Mouse (Mus musculus): Measurements from ENCODE around the gene N4bp1.
A peak's percentile ranks its signal among the peaks of the same experiment; 100 is the strongest.

The N4bp1 gene

DNA sequence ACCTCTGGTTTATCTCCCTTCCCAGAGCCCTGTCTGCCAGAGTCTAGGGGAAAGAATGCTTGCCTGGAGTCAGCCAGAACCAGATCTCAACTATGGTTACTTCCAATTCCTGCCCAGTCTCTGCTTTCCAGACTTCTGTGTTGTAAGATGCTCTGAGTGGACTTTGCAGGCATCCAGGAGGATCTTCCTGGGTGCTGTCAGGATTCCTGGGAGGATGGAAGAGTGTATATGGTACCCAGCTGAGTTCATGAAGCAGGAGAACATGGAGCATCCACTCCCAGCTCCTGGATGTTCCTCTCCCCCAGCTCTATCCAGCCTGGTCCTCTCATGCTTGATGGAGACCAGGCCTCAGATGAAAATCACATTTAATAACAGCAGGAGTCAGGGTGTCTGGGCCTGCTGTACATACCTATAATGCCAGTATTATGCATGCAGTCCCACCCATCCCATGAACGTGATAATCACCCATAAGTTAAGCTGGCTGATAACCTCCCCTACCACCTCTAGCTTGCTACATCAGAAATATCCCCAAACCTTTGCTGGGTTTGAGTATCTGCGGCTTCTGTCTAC is 64.8 kb downstream of the N4bp1 start:
- no peak for DNase-seq

DNA sequence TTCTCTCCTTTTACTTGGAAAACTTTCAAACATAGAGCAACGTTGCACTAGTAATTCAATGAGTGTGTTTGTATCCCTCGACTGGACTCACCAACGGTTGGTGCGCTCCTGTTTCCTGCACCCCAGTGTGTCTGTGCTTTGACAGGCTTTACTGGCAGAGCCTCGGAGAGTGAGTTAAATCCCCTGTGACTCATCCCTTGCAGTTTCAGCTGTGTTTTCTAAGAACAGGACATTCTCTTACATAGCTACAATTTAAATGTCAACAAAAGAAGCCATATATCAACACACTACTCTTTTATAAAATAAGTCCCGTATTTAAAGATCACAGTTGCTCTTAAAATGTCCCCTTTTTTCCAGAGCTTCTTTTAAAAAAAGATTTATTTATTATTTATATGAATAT is 65.6 kb downstream of the N4bp1 start:
- DNase-seq: no peak

DNA sequence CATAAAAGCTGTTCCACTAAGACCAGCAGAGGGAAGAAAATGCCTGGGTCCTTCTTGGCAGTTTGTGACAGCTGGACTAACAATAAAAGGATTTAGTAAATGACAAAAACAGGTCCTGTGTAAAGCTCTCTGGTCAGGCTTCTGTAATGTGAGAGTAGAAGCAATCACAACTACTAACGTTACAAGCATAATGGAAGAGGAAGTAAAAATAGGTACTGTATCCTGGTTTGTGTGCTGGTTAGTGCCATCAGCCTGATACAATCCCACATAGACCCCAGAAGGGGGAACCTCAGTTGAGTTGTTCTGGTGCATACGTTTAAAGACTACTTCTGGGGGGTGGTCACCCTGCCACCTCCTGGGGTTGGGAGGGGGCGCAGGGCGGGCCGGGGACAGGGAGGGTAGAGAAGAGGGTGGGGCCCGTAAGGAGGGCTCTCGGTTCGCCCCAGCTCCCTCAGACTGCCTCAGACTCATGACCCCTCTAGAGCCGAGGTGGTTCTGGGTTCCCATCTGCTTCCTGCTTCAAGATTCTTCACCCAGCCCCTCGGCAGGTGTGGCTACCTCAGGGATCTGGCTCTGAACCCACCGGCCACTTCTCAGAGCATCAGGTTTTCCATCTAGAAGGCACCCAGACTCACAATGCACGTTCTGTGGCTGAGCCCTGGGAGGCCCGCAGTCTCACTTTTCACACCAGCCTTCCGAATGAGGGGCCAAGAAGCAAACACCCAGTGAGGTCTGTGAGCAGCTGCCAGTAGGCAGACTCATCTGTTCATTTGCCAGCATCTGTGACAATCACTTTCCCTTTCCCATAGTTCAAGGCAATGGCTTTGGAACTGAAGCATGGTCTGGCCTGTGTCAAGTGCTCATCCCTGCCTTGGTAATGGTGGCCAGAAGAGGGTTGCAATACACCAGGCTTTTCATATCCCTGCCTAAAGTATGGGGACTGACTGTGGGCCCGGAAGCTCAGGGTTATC is 75.8 kb downstream of the N4bp1 start:
- DNase-seq: no peak

DNA sequence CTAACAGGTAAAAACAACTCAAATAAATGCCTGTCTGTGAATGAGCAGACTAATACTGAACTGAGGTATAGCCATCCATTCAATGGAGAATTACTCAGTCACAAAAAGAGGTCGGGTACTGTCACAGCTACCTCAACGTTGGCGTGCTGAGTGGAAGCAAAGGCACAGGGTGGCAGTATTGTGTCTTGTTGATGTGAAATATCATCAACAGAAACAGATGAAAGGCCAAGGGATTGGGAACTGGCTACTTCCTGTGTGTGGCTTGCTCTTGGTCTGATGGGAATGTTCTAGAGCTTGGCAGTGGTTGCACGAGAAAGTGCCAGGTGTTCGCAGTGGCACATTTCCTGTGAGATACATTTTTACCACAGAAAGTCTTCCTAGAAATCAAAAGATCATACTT is 76.8 kb downstream of the N4bp1 start:
- peak; percentile 17 for DNase-seq

DNA sequence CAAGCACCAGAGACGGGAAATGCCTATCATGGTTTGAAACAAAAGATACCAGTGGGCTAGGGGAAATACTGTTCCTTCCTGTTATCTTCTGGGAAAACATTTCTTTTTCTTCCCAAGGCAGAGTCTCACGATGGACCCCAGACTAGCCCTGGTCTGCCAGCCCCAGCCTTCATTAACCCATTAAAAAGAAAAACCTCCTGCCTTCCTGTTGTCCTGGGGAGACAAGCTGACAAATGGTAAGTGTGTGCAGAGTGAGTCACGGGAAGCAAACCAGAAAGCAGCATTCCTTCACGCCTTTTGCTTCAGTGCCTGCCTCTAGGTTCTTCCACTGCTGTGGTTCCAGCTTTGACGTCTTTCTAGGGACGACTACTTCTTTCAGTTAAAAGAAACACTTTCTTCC is 83.1 kb downstream of the N4bp1 start:
- DNase-seq: no peak

DNA sequence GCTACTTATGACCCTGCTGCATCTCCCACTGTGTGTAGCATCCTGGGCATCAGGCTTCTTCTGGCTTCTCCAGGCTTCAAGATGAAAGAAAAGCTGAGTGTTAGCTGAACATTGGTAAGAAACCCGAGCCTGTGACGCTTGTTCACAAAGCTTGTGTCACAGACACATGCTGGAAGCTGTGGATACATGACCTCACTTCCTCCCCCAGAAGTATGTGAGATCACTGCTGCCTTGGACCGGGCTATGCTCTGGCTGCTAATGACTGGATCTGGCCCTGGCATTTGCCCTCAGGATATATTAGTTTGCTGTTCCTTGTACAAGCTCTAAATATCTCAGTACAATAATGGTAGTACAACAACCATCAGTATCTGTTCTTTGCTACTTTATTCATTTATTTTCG is 84.1 kb downstream of the N4bp1 start:
- DNase-seq: no peak

DNA sequence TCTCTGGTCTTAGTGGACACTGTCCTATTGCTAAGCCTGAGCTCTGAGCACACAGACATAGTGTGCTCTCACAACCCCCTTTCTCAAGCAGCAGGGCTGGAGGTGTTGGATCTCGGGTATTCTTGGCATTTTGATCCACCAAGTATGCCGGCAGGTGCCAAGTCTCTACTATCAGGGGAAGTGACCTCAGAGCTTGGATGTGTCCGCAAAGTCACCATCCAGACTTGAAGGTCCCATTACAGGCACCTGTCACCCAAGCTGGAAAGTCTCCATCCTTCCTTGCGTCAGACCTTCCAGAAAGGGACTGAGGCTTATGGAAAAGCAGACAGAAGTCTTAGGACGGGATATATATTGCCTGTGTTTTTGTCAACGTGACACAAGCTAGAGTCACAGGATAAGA is 86.9 kb downstream of the N4bp1 start:
- DNase-seq: no peak

DNA sequence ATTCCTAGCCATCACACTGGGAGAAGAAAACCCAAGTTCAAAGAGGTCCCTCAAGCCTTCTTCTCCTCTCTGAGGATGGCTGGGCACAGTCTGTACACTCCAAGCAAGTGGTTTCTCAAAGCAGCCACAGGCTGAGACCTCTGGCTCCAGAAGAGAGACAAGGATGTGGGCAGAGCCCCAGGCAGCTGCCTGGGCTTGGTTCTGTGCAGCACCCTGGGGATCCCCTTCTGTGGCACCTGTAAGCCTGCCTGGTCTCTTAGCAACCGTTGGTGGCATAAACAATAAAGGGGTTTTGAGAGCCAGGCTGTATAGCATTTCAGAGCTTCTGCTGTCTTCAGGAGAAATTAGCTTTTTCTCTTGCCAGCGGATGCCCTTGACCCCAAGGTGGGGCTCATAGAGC is 87.4 kb downstream of the N4bp1 start:
- DNase-seq: peak; percentile 44

DNA sequence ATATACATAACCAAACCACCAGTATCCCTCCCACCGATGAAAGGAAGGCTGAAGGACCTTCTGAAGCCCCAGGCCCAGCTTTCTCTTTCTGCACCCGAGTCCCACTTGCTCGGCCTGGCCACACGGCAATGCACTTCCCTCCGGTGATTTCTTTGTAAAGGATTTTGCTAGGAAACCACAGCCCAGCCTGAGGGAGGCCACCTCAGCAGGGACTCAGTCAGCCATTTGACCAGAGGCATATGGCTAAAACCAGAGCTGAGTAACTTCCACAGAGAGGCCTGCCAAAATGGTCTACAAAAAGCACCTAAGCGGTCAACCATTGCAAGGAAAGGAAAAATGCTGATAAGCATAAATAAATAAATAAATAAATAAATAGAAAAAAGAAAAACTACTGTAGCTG is 90.3 kb downstream of the N4bp1 start:
- no peak for DNase-seq

DNA sequence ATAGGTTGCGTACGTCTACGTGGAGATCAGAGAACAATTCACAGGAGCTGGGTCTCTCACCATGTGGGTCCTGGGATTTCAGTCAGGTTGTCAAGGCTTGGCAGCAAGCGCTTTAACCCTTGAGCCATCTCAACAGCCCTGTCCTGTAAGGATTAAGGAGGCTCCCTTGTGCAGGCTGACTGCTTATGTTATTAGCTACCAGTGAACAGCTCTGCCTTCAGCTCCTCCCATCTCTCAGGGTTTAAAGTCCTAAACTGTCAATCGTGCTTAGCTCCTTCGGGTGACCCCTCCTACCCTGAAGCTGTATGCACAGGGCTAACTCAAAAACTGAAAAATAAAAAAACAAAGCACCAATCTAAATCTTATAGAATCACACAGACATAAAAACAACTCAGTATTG is 93.5 kb downstream of the N4bp1 start:
- no peak for DNase-seq

DNA sequence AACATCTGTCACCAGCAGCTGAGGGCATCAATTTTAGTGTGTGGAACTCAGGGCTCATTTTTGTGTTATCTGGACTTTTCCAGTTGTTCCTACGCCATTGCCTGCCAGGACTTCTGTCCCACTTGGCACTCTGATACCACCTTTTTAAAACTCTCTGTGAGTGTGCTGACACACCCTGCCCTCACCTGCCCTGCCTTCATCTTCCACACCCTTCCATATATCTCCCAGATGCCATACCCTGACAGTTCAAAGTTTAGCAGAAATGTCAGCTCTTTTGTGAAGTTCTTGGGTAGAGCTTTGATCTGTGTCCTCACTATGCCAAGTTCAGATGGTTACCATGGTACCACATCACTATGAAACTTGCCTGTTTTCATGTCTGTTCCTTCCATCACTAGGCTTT is 95.5 kb downstream of the N4bp1 start:
- no peak for DNase-seq

DNA sequence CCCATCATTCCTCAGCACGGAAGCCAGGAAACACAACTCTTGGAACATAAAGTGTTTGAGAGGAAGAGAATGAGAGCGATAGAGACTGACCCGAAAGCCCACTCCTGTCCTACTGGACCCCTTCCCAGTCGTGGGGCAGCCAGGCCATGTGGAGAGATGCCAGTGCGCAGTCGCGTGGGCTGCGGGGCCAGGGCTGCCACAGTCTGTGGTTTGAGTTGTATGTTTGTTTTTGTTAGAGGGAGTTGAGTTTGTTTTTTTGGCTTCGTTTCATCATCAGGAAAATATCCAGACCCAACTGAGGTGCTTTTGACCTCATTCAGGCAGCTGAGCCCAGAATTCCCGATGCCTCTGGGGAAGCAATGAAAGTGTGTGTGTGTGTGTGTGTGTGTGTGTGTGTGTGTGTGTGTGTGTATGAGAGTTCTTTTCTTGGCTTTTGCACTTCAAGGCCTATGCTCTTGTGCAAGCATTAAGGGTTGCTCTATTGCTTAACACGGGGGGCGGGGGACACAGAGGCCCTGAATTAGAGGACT is 97.1 kb downstream of the N4bp1 start:
- no peak for DNase-seq

DNA sequence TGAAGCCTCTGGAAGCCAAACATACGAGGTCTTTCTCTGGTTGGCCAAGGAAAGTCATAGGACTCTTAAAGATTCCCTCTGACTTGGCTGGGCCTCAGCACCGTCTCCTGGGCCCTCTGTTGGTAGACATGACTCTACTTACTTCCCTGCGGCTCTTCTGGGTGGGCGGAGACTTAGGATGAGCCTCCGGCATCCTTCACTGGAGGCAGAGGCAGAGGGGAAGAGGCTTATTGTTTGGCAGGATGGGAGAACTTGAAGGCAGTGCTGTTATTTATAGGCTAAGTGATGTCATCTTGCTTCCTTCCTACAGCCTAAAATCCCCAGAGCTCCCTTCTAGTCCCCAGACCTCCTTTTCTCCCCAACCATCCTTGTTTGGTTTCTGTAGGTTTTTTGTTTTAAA is 98.6 kb downstream of the N4bp1 start:
- DNase-seq: no peak

DNA sequence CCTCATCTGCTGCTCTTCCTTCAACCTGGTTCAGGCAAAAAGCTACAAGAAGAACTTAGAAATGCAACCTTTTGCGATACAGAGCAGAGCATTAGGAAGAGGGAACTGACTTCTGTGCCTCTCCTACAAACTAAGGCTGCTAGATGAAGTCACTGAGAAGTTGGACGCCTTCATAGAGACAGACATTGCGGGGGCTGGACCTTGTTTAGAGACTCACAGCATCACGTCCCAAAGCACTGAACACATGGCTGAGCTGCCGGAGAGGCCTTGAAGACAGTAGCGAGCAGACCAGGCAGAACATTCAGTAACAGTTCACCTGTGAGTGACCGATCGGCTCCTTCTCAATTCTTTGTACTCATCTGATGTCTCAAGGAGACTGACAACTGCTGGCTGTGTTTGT is 104.0 kb downstream of the N4bp1 start:
- DNase-seq: no peak

DNA sequence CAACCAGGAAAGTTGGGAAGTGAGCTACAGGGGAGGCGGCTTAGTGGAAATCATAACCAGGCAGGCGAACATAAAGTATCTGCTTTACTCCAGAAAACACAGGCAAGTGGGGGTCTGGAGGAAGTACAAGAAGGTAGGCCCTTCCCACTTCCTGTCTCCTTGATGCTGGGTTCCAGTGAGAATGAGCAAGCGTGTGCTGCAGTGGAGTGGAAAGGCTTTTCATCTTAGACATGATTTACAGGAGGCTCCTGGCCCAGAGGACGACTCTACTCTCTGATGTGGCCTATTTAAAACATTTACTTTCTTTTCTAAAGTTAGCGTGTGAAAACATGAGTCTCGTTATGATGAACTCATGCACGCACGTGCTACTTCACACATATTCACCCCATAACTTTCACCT is 105.9 kb downstream of the N4bp1 start:
- peak; percentile 15 for DNase-seq

DNA sequence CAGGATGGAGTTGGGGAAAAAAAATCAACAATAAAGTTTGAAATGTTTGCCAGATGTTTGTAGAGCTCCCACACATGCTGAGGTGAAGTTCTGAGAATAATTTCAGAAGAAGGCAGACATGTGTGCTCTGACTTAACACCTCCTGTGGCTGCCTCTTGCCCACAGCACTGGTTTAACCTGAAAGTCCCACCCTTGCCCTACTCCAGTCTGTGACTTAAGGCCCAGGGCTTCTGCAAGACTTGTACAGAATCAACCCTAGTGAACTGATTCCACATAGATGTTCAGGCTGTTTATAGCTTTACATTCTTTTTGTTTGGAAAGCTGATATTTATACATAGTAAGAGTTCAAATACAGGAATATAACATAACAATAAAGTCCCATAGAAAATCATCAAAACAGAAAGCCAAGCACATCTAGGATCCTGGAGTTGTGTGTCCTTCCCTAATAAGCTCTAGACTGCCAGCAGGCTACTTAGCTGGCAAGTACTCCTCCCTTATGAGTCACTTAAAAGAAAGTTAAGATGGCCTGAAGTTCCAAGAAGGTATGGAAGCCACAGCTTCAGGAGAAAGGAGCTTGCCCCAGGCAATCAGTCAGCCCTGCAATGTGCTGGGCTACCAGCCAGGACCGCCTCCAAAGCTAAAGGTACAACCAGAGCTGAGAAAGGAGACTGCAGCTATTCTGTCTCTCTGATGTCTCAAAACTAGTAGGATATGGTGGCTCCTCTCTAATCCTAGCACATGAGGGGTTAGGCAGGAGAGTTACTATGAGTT is 114.9 kb downstream of the N4bp1 start:
- DNase-seq: no peak

DNA sequence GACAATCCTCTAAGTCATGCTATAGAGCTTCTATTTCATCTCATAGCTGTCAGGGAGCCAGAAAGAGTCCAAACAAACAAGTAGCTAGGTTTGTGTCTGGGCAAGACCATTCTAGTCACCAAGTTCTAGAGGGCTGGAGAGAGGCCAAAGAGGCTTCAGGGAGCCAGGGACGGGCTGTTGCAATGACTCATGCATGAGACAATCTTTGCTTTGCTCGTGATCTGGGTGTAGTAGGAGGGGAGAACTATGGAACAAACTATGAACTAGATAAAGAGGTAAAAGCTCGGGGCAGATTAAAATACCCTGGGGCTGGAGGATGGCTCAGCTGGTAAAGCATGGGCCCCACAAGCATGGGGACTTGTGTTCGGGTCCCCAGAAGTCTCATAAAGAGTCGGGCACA is 116.6 kb downstream of the N4bp1 start:
- no peak for DNase-seq

DNA sequence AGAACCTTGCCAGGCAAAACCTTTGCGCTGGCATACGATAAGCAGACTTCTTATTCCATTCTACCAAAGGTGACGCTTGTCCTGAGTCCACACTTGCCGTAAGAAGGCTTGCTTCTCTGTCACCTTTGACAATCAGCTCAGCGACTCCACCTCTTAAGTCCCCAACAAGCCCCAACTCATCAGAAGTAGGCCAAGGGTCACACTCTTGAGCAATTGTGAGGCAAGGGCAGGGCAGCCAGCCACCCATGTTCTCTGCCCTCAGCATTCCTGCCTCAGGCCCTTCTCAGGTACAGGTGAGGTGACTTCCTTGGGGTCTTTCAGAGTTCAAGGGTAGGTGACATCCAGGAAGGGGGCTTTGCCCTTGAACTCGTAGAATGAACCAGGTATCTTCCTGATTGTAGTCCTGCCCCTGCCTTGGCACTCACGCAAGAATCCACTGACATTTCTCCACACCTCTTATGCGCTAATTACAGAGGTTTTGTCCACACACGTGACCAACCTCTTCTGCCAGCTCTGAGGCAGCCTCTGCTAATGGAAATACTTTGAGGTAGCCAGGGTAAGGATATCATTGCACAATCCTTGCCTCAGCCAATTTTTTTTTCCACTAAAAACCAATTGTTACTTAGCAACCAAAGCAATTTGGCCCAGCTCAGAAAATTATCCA is 118.4 kb downstream of the N4bp1 start:
- DNase-seq: no peak

DNA sequence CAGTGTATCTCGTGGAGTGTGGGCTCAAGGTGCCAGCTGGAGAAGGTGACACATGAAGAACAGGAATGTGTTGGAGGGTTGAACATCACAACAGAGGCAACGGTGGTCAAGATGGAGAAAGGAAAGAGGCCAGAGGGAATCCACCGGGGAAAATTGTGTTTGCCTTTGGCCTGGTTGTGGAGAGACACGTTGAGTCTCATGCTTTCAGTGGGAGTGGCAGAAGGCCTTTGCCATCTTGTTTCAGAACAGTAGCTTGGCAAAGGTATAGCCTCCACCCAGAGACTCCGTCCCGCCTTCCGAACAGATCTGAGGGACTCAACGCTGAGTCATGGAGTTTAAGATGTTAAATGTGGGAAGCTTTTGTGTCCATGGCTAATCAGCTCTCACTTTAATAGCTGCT is 119.4 kb downstream of the N4bp1 start:
- DNase-seq: no peak

DNA sequence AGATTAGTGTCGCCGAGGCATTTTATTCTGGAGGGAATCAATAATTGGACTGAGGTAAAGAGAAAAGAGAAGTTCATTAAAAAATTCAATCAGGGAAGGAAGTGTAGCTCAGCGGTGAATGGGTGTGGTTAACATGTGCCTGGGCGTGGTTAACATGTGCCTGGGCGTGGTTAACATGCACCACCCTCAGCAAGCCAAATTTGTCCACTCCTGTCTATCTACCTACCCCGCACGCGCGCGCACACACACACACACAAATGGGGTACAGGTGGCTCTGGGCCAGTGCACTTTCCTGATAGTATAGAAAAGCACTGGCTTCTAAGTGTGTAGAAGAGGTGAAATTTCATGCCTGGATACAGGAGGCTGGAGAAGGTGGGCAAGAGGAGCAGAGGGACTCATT is 119.9 kb downstream of the N4bp1 start:
- peak; percentile 25 for DNase-seq

DNA sequence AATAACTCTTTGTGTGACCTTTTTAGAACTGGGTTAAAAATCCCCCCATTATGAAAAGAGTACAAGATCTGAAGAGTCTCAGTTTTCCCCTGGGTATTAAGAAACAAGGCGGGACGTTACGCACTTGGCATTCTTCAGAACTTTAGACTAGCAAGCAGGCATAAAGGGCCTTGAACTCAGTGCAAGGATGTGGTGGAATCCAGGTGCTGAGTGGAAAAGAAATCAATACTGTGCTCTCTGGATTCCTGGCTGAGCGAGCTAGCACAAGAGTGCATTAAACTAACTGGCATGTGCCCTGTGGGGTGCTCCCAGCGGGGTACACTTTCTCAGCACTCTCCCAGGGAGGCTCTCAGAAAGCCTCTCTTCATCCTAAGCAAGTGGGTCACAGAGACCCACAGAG is 122.3 kb downstream of the N4bp1 start:
- no peak for DNase-seq

DNA sequence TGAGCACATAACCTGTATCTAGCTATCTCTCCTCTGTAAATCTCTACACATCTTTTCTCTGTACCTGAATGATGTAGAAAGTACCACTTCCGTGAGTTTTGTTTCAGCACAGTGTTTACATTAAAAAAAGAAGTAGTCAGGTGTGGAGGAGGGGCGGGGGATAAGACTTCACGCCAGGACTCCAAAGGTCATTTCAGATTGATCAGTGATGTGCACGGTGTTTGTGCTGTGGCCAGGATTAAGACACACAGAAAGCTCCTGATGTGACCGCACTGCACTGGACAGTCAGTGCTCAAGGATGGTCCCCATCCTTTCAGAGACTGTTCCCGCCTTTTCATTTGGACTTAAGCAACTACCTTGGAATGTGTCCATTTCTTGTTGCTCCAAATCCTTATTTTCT is 124.3 kb downstream of the N4bp1 start:
- DNase-seq: no peak

DNA sequence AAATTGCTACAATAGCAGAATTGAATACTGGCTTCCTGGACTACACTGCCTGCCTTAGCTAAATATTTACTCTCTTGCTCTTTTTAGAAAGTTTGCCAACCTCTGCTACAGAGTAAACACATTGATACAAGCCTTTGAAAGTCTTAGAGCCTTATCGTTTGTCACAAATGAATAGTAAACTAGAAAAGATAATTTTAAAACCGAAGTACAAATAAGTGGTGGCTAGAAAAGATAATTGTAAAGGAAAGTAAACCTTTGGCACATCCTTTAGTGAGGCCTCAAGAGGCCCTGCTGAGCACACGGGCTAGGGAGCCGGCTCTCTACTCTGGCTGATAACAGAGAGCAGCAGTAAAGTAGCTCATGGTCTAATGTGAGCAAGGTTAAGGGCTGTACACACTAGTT is 126.0 kb downstream of the N4bp1 start:
- DNase-seq: no peak
